Mouse (Mus musculus) ES-E14 (cell line): ENCODE measurements around the gene Dlgap4. TPM values are rescaled to one million over a fixed set of nuclear protein-coding genes. Genes with fewer than 3 reads are reported as not detected.

Experiments
- DNase-seq: peaks from one replicate; pipeline ENCODE4 v3.0.0-alpha.2; 2013; ENCODE audit warnings: low read depth, low spot score
- H3K27ac ChIP-seq: 2 replicates; pipeline ENCODE4 v1.5.1; 2012; ENCODE audit warnings: low read depth, mild to moderate bottlenecking, low read length, moderate library complexity, mixed read lengths; ENCODE audit not compliant: poor library complexity, insufficient read depth, severe bottlenecking
- H3K36me3 ChIP-seq: 2 replicates; pipeline ENCODE4 v1.6.1; 2012; ENCODE audit warnings: mild to moderate bottlenecking, low read length, moderate library complexity, mixed read lengths; ENCODE audit not compliant: control insufficient read depth, poor library complexity, insufficient read depth, severe bottlenecking
- H3K4me1 ChIP-seq, 2 experiments: fragments of 150-350 bp in 1 of 2; sonication (generic) in 1 of 2; 2 replicates each; pipeline ENCODE4 v1.6.1; 2012; ENCODE audit warnings: low read length in 2 of 2, mild to moderate bottlenecking in 1 of 2, mixed read lengths in 1 of 2; ENCODE audit not compliant: control insufficient read depth in 2 of 2, insufficient read depth in 2 of 2, poor library complexity in 1 of 2
- H3K4me3 ChIP-seq, 2 experiments: fragments of 150-350 bp in 1 of 2; sonication (generic) in 1 of 2; 2 replicates each; pipeline ENCODE4 v1.5.1; 2012; ENCODE audit warnings: low read length in 2 of 2, low read depth in 1 of 2, mild to moderate bottlenecking in 1 of 2, mixed read lengths in 1 of 2; ENCODE audit not compliant: insufficient read depth in 1 of 2, poor library complexity in 1 of 2, severe bottlenecking in 1 of 2
- H3K9ac ChIP-seq: 2 replicates; pipeline ENCODE4 v1.6.1; 2012; ENCODE audit warnings: low read depth, mild to moderate bottlenecking, low read length, mixed read lengths; ENCODE audit not compliant: poor library complexity, insufficient read depth, severe bottlenecking
- H3K9me3 ChIP-seq: fragments of 150-350 bp; sonication (generic); 2 replicates; pipeline ENCODE4 v1.6.1; 2012; ENCODE audit warnings: low read depth, mild to moderate bottlenecking, low read length; ENCODE audit not compliant: control insufficient read depth, insufficient read depth
- CHD2 ChIP-seq: IDR thresholded peaks from 2 replicates; pipeline ENCODE4 v1.6.1; 2014; ENCODE audit warnings: mild to moderate bottlenecking, low read depth, low read length, inconsistent platforms
- HCFC1 ChIP-seq: IDR thresholded peaks from 2 replicates; pipeline ENCODE4 v1.6.1; 2012; ENCODE audit warnings: low read length, inconsistent platforms, borderline replicate concordance; ENCODE audit not compliant: insufficient read depth
- MAFK ChIP-seq: IDR thresholded peaks from 2 replicates; pipeline ENCODE4 v1.6.1; 2014; ENCODE audit warnings: mild to moderate bottlenecking, low read depth, low read length, inconsistent platforms; ENCODE audit not compliant: insufficient read depth
- ZC3H11A ChIP-seq: IDR thresholded peaks from 2 replicates; pipeline ENCODE4 v1.6.1; 2012; ENCODE audit warnings: low read depth, mild to moderate bottlenecking, inconsistent platforms, low read length, borderline replicate concordance
- ZNF384 ChIP-seq: IDR thresholded peaks from 2 replicates; pipeline ENCODE4 v1.6.1; 2012; ENCODE audit warnings: low read depth, low read length, inconsistent platforms
- in situ Hi-C, 2 experiments: fragments of 600-800 bp; cut with MboI; formaldehyde crosslinking; loops; one replicate each; pipeline ENCODE4 v1.15.1; 2025; ENCODE audit warnings: low sequenced_read_pairs in 2 of 2, inconsistent platforms in 1 of 2; ENCODE audit not compliant: unreplicated experiment in 2 of 2
- total RNA-seq: library from RNA; depleted of rRNA; stranded (reverse); fragments of 300-350 nt; gene quantifications from 2 replicates; pipeline ENCODE4 v1.2.3, GENCODE M21; 2012

Gene Dlgap4
- total RNA-seq, 1 experiment: 28.8 TPM

- DNase-seq: no peak
- Histone ChIP-seq H3K27ac (no peak overlapping the region), H3K9me3 (no peaks in the 10 kb centered on the region), H3K4me3 (peak overlapping the region; percentile 89 to 96), H3K9ac (peak overlapping the region; percentile 88), H3K4me1 (peaks cover 0 to 8% of the 10 kb centered on the region in 2 experiments; a peak in 1 of 4 replicates), H3K36me3 (no peaks in the 10 kb centered on the region)
- TF ChIP-seq ZNF384 (no peak), HCFC1 (no peak), MAFK (no peak), CHD2 (no peak), ZC3H11A (no peak)
- in situ Hi-C loops: no loop called here
These were observed 702 bp downstream of the Dlgap4 start for GRCm38 (mm10) chr2:156614258-156614556.

- Histone ChIP-seq H3K36me3 (no peaks in the 10 kb centered on the region), H3K9ac (peak overlapping the region; percentile 88; the same call in 1 of the 2 replicates), H3K4me3 (peak overlapping the region; percentile 89 to 96), H3K27ac (no peak overlapping the region), H3K4me1 (peaks cover 0 to 8% of the 10 kb centered on the region in 2 experiments; a peak in 1 of 4 replicates), H3K9me3 (no peaks in the 10 kb centered on the region)
- in situ Hi-C loops: no loop called here
- no peak for TF ChIP-seq ZNF384
- TF ChIP-seq MAFK: no peak
- no peak for TF ChIP-seq ZC3H11A
- TF ChIP-seq CHD2: no peak
- TF ChIP-seq HCFC1: no peak
- DNase-seq: no peak
These were observed 1.5 kb downstream of the Dlgap4 start for GRCm38 (mm10) chr2:156614661-156615654.

GRCm38 (mm10) chr2:156616513-156616912, 3.0 kb downstream of the Dlgap4 start:
- in situ Hi-C loops: no loop called here
- Histone ChIP-seq H3K9me3 (no peaks in the 10 kb centered on the region), H3K9ac (no peak overlapping the region), H3K36me3 (no peaks in the 10 kb centered on the region), H3K4me3 (no peak overlapping the region), H3K4me1 (peaks cover 0 to 8% of the 10 kb centered on the region in 2 experiments; a peak in 1 of 4 replicates), H3K27ac (no peak overlapping the region)
- DNase-seq: no peak
- TF ChIP-seq ZC3H11A (no peak), HCFC1 (no peak), MAFK (no peak), CHD2 (no peak), ZNF384 (no peak)

- Histone ChIP-seq H3K36me3 (no peaks in the 10 kb centered on the region), H3K9me3 (no peaks in the 10 kb centered on the region), H3K4me3 (no peak overlapping the region), H3K27ac (no peak overlapping the region), H3K4me1 (peaks cover 0 to 9% of the 10 kb centered on the region in 2 experiments; a peak in 1 of 4 replicates), H3K9ac (no peak overlapping the region)
- TF ChIP-seq CHD2 (no peak), HCFC1 (no peak), MAFK (no peak), ZNF384 (no peak), ZC3H11A (no peak)
- in situ Hi-C loops: no loop called here
- no peak for DNase-seq
These were observed 4.0 kb downstream of the Dlgap4 start for GRCm38 (mm10) chr2:156617536-156617935.

GRCm38 (mm10) chr2:156620874-156621273, 7.4 kb downstream of the Dlgap4 start:
- H3K4me1 ChIP-seq: peaks cover 0 to 15% of the 10 kb centered on the region in 2 experiments; a peak in 2 of 4 replicates

More at GRCm38 (mm10) chr2:156620874-156621273, 7.4 kb downstream of the Dlgap4 start:
- no peak for DNase-seq
- Histone ChIP-seq H3K4me3 (no peak overlapping the region), H3K9ac (no peak overlapping the region), H3K36me3 (no peaks in the 10 kb centered on the region), H3K27ac (no peak overlapping the region), H3K9me3 (no peaks in the 10 kb centered on the region)
- in situ Hi-C loops: no loop called here
- TF ChIP-seq CHD2 (no peak), MAFK (no peak), ZC3H11A (no peak), HCFC1 (no peak), ZNF384 (no peak)
